Mouse (Mus musculus): ENCODE results near the gene Cers1. TPM values are rescaled to one million over a fixed set of nuclear protein-coding genes. Genes with fewer than 3 reads are reported as not detected.

Gene Cers1
- total and polyA plus RNA-seq, 3 experiments, result 5.0 to 7.7 TPM; not detected in 1

GRCm38 (mm10) chr8:70360769-70361168 is 45.2 kb downstream of the Cers1 start:
- Histone ChIP-seq H3K27ac (ENCODE audit: control insufficient read depth, low read depth, low read length) (no peak overlapping the region), H3K27me3 (ENCODE audit: control insufficient read depth in 1 of 2, insufficient read depth in 2 of 2, low read length in 2 of 2) (no peaks in the 10 kb centered on the region), H3K4me3 (ENCODE audit: control insufficient read depth in 1 of 2, insufficient read depth in 1 of 2, low read depth in 2 of 2, low read length in 2 of 2) (no peak overlapping the region), H3K36me3 (ENCODE audit: control insufficient read depth in 1 of 2, insufficient read depth in 2 of 2, low read length in 2 of 2) (peaks cover 0 to 10% of the 10 kb centered on the region in 2 experiments; a peak in 2 of 4 replicates), H3K4me1 (ENCODE audit: control insufficient read depth in 1 of 2, insufficient read depth in 2 of 2, low read length in 2 of 2) (peaks cover 5 to 8% of the 10 kb centered on the region in 2 experiments), H3K79me2 (ENCODE audit: control insufficient read depth, insufficient read depth, low read length, poor library complexity) (no peaks in the 10 kb centered on the region), H3K9me3 (replicated peaks; ENCODE audit: insufficient read depth, low read length) (no peaks in the 10 kb centered on the region), H3K9ac (ENCODE audit: control insufficient read depth, low read depth, low read length, poor library complexity, severe bottlenecking) (no peak overlapping the region)
- DNase-seq (ENCODE audit: low read depth, low spot score), result peak; percentile 58
- TF ChIP-seq RAD21 (IDR thresholded peaks at IDR 0.05; ENCODE audit: low read depth, low read length), result peak; percentile 28
- TF ChIP-seq CTCF (IDR thresholded peaks at IDR 0.05 in 2 of 3, conservative IDR thresholded peaks at IDR 0.05 in 1 of 3; ENCODE audit: control insufficient read depth in 1 of 3, insufficient read depth in 1 of 3, low read depth in 2 of 3, low read length in 3 of 3, poor library complexity in 1 of 3, severe bottlenecking in 1 of 3), result peak; percentile 43 to 51 (median 46)
- 0 out of 2 replicates have a peak, but pooled peaks have one; percentile 7 for TF ChIP-seq SMC3 (IDR thresholded peaks at IDR 0.05; ENCODE audit: low read depth, low read length)
- TF ChIP-seq ZNF384 (IDR thresholded peaks at IDR 0.05; ENCODE audit: low read depth, low read length), result peak; percentile 75
- no peak for TF ChIP-seq NELFE (IDR thresholded peaks at IDR 0.05; ENCODE audit: low read depth, low read length)

- no peak for DNase-seq (ENCODE audit: low read depth, low spot score)
- peaks cover 0 to 5% of the 10 kb centered on the region in 2 experiments; a peak in 2 of 4 replicates for H3K36me3 ChIP-seq (ENCODE audit: control insufficient read depth in 1 of 2, insufficient read depth in 2 of 2, low read length in 2 of 2)
- H3K4me3 ChIP-seq (ENCODE audit: control insufficient read depth in 1 of 2, insufficient read depth in 1 of 2, low read depth in 2 of 2, low read length in 2 of 2), result no peak overlapping the region
- no peaks in the 10 kb centered on the region for H3K27me3 ChIP-seq (ENCODE audit: control insufficient read depth in 1 of 2, insufficient read depth in 2 of 2, low read length in 2 of 2)
- no peaks in the 10 kb centered on the region for H3K9me3 ChIP-seq (replicated peaks; ENCODE audit: insufficient read depth, low read length)
- H3K27ac ChIP-seq (ENCODE audit: control insufficient read depth, low read depth, low read length), result no peak overlapping the region
- no peaks in the 10 kb centered on the region for H3K79me2 ChIP-seq (ENCODE audit: control insufficient read depth, insufficient read depth, low read length, poor library complexity)
- peaks cover 0 to 4% of the 10 kb centered on the region in 2 experiments; a peak in 1 of 4 replicates for H3K4me1 ChIP-seq (ENCODE audit: control insufficient read depth in 1 of 2, insufficient read depth in 2 of 2, low read length in 2 of 2)
- TF ChIP-seq GATA1 (IDR thresholded peaks at IDR 0.05; ENCODE audit: low read depth, low read length), result no peak
- no peak for TF ChIP-seq RCOR1 (IDR thresholded peaks at IDR 0.05; ENCODE audit: low read depth, low read length)
- no peak for TF ChIP-seq MAFK (IDR thresholded peaks at IDR 0.05; ENCODE audit: borderline replicate concordance, low read depth, low read length)
- TF ChIP-seq ZKSCAN1 (IDR thresholded peaks at IDR 0.05; ENCODE audit: low read depth, low read length), result no peak
- TF ChIP-seq POLR2AphosphoS5 (IDR thresholded peaks at IDR 0.05; ENCODE audit: borderline replicate concordance, low read depth, low read length), result no peak
- TF ChIP-seq EP300 (IDR thresholded peaks at IDR 0.05; ENCODE audit: low read depth in 1 of 2, low read length in 2 of 2), result no peak
- no peak for TF ChIP-seq MYC (IDR thresholded peaks at IDR 0.05; ENCODE audit: low read depth, low read length)
- TF ChIP-seq SIN3A (IDR thresholded peaks at IDR 0.05; ENCODE audit: low read length), result no peak
- no peak for TF ChIP-seq MAX (IDR thresholded peaks at IDR 0.05; ENCODE audit: low read length)
- no peak for TF ChIP-seq ETS1 (IDR thresholded peaks at IDR 0.05; ENCODE audit: low read depth, low read length)
- TF ChIP-seq KAT2A (conservative IDR thresholded peaks at IDR 0.05; ENCODE audit: low read depth, low read length), result no peak
- no peak for TF ChIP-seq TCF12 (IDR thresholded peaks at IDR 0.05; ENCODE audit: low read depth, low read length)
- no peak for TF ChIP-seq BHLHE40 (IDR thresholded peaks at IDR 0.05; ENCODE audit: borderline replicate concordance, low read depth, low read length)
- no peak for TF ChIP-seq RAD21 (IDR thresholded peaks at IDR 0.05; ENCODE audit: low read depth, low read length)
- TF ChIP-seq ELF1 (IDR thresholded peaks at IDR 0.05; ENCODE audit: low read depth, low read length), result no peak
- no peak for TF ChIP-seq UBTF (IDR thresholded peaks at IDR 0.05; ENCODE audit: borderline replicate concordance, insufficient read depth, low read depth, low read length)
- TF ChIP-seq JUND (IDR thresholded peaks at IDR 0.05; ENCODE audit: low read depth, low read length), result no peak
- TF ChIP-seq MAZ (IDR thresholded peaks at IDR 0.05; ENCODE audit: low read depth, low read length), result no peak
- no peak overlapping the region for H3K9ac ChIP-seq (ENCODE audit: control insufficient read depth, low read depth, low read length, poor library complexity, severe bottlenecking)
Observed at GRCm38 (mm10) chr8:70361484-70362032, 46.0 kb downstream of the Cers1 start.

Measured in MEL (cell line).